25 mouse cellular contexts compared by ENCODE assay signal in genomic region chr3:139788854-139789253, GRCm38 (mm10).
"Had no signal": no experiment of that assay in that cellular context is flagged by ENCODE, and none has a peak within 500 bp of the region (broad histone marks: within the 10 kb centered on the region; RNA-seq: fewer than 3 reads in every experiment).

No protein-coding gene starts in this region.

- H3K9me3 ChIP-seq: heart, embryonic 10.5 days; heart, embryonic 12.5 days; hindbrain, embryonic 10.5 days; hindbrain, embryonic 12.5 days; intestine, embryonic 15.5 days; limb, embryonic 13.5 days; limb, embryonic 15.5 days; liver, embryonic 13.5 days had no signal

- H3K36me3 ChIP-seq: heart, embryonic 10.5 days; heart, embryonic 12.5 days; hindbrain, embryonic 10.5 days; hindbrain, embryonic 12.5 days; intestine, embryonic 15.5 days; limb, embryonic 13.5 days; limb, embryonic 15.5 days; liver, embryonic 13.5 days had no signal

- H3K9ac ChIP-seq: heart, embryonic 12.5 days; hindbrain, embryonic 12.5 days; hindbrain, embryonic 14.5 days; intestine, embryonic 15.5 days; limb, embryonic 13.5 days; limb, embryonic 15.5 days; liver, embryonic 13.5 days had no signal

- H3K4me3 ChIP-seq: heart, embryonic 10.5 days; heart, embryonic 12.5 days; hindbrain, embryonic 10.5 days; hindbrain, embryonic 12.5 days; intestine, embryonic 15.5 days; layer of hippocampus, adult 2 months; left cerebral cortex, adult 2 months; limb, embryonic 13.5 days; limb, embryonic 15.5 days; liver, embryonic 13.5 days had no signal

- H3K4me1 ChIP-seq: heart, embryonic 10.5 days; heart, embryonic 12.5 days; intestine, embryonic 15.5 days; limb, embryonic 13.5 days; limb, embryonic 15.5 days; liver, embryonic 13.5 days had no signal

- H3K27me3 ChIP-seq: heart, embryonic 12.5 days; hindbrain, embryonic 12.5 days; intestine, embryonic 15.5 days; limb, embryonic 13.5 days; limb, embryonic 15.5 days; liver, embryonic 13.5 days had no signal

- H3K27ac ChIP-seq: heart, embryonic 10.5 days; hindbrain, embryonic 10.5 days; hindbrain, embryonic 12.5 days; hindbrain, embryonic 14.5 days; intestine, embryonic 15.5 days; layer of hippocampus, adult 2 months; left cerebral cortex, adult 2 months; limb, embryonic 13.5 days; limb, embryonic 15.5 days; liver, embryonic 13.5 days had no signal

- DNase-seq: gastrocnemius, postnatal 14 days; gastrocnemius, postnatal 36 days; heart, adult 18-20 months; heart, postnatal 10 days; heart, postnatal 4 days; kidney, adult 18-20 months; kidney, adult 8-10 months; kidney, postnatal 10 days; kidney, postnatal 25 days; kidney, postnatal 4 days; left cerebral cortex, postnatal 4 days; liver, embryonic 13.5 days had no signal

- ATAC-seq: hindbrain, embryonic 16.5 days; inflammation-experienced regulatory T-cells, adult 6 months; intestine, embryonic 15.5 days; intestine, postnatal 0 days had no signal
